Mouse (Mus musculus) skeletal muscle tissue, postnatal 0 days (tissue): Measurements from ENCODE around the gene Slc7a10. TPM values are rescaled to one million over a fixed set of nuclear protein-coding genes. Genes with fewer than 3 reads are reported as not detected.

Experiments
- polyA plus RNA-seq: library from polyadenylated mRNA; unstranded; fragments of >200 nt; fragmentation: Nextera tagmentation; extraction: Ambion mirVana; gene quantifications from 2 replicates; pipeline ENCODE4 v1.2.1, GENCODE M21; 2015

Gene Slc7a10
- 5.9 and 21.7 TPM in 2 replicates for polyA plus RNA-seq

DNA sequence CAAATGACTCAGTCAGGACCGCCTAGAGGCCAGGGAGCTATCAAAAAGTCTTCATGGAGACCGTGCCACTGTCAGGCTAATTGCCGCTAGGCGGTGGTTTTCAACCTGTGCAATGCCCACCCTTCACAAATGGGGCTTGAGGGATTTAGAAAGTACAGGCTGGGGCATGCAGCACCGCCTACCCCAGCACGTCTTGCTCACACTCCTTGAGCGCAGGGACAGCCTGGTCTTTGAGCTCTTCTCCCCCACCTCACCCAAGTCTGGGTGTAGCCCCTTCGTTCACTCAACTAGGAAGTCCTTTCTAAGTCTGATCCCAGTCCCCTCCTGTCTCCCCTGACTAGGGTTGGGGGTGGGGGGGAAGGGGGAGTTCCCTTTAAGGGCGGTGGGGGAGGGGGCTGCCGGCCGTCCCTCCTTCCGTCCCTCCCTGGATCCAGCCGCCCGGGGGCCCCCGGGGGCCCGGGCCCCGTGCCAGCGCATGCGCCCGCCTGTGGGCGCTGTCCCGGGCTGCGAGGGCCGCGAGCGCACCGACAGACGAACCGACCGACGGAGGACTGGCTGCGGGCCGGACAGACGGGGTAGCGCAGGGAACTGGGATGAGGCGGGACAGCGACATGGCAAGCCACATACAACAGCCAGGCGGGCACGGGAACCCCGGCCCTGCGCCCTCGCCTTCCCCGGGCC lies at the start of gene Slc7a10:
Slc7a10 (plus strand) TSS at position 497 of the 681 bp plus-strand sequence.

DNA sequence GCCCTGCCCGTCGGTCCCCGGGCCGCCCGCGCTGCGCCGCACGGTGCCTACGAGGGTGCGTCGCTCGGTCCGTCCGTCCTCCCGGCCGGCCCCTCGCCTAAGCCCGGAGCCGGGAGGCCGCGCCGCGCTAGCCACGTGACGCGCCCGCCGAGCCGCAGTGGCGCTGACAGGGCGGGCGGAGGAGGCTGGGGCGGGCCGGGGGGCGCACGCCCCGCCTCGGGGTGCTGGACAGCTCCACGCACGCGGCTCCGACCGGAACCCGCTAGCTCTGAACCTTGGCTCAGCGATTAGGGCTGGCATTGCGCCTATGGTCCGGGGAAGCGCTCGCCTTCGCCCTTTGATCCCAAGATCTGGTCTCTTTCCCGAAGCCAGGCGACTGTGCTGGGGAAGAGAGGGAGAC lies 29.0 kb downstream of the Slc7a10 start, which contains the start of gene Lrp3:
Lrp3 (minus strand) TSS at position 274 of the 400 bp plus-strand sequence.

Other genes starting within 250 kb of the Slc7a10 start
- gene Cebpg, start 129.8 kb upstream of the Slc7a10 start, polyA plus RNA-seq, result 17.9 and 18.7 TPM in 2 replicates
- 3.2 and 21.5 TPM in 2 replicates for gene Cebpa, start 67.1 kb upstream of the Slc7a10 start, polyA plus RNA-seq
- 3.9 and 4.4 TPM in 2 replicates for gene Lrp3, start 29.1 kb downstream of the Slc7a10 start, polyA plus RNA-seq
- 9.6 and 9.8 TPM in 2 replicates for gene Gpatch1, start 132.1 kb downstream of the Slc7a10 start, polyA plus RNA-seq
- gene Rhpn2, start 147.8 kb downstream of the Slc7a10 start, polyA plus RNA-seq, result 0.77 and 0.87 TPM in 2 replicates
- gene Faap24, start 210.5 kb downstream of the Slc7a10 start, polyA plus RNA-seq, result 3.9 and 6.5 TPM in 2 replicates
- gene Cep89, start 210.7 kb downstream of the Slc7a10 start, polyA plus RNA-seq, result 12.4 and 14.7 TPM in 2 replicates